Comparison of ENCODE assay signal across 8 mouse cellular contexts in genomic region chr6:94163325-94163995, GRCm38 (mm10).
DNase-seq lines count a peak whose midpoint lies in the region; ATAC-seq and TF ChIP-seq lines count a peak whose summit lies in the region.

No protein-coding gene starts in this region.

- no peaks in the 10 kb centered on the region for H3K36me3 ChIP-seq in heart, embryonic 16.5 days (ENCODE audit: control insufficient read depth, insufficient read depth)
- no peaks in the 10 kb centered on the region for H3K36me3 ChIP-seq in forebrain, embryonic 15.5 days
- no peaks in the 10 kb centered on the region for H3K36me3 ChIP-seq in liver, embryonic 15.5 days (replicated peaks)

- H3K27me3 ChIP-seq in heart, embryonic 16.5 days (ENCODE audit: control insufficient read depth, insufficient read depth, low read length) = no peaks in the 10 kb centered on the region
- no peaks in the 10 kb centered on the region for H3K27me3 ChIP-seq in forebrain, embryonic 15.5 days
- H3K27me3 ChIP-seq in liver, embryonic 15.5 days = no peaks in the 10 kb centered on the region
- H3K27me3 ChIP-seq in cerebellum, adult 2 months (ENCODE audit: control insufficient read depth, insufficient read depth, low read length) = no peaks in the 10 kb centered on the region

- H3K27ac ChIP-seq in heart, embryonic 16.5 days (ENCODE audit: low read length) = peak overlapping the region; percentile 65
- H3K27ac ChIP-seq in forebrain, embryonic 15.5 days (replicated peaks) = peak overlapping the region; percentile 74
- no peak overlapping the region for H3K27ac ChIP-seq in liver, embryonic 15.5 days (replicated peaks)
- no peak overlapping the region for H3K27ac ChIP-seq in cerebellum, adult 2 months (ENCODE audit: insufficient read depth, low read length)

- peaks cover 36% of the 10 kb centered on the region for H3K4me1 ChIP-seq in heart, embryonic 16.5 days (ENCODE audit: control insufficient read depth, insufficient read depth, low read length)
- H3K4me1 ChIP-seq in forebrain, embryonic 15.5 days = peaks cover 28% of the 10 kb centered on the region
- peaks cover 10% of the 10 kb centered on the region; the same call in 1 of the 2 replicates for H3K4me1 ChIP-seq in liver, embryonic 15.5 days (replicated peaks)
- no peaks in the 10 kb centered on the region; the same call in 1 of the 2 replicates for H3K4me1 ChIP-seq in cerebellum, adult 2 months (ENCODE audit: control insufficient read depth, insufficient read depth, low read length)

- peak overlapping the region; percentile 42; the same call in 1 of the 2 replicates for H3K9ac ChIP-seq in heart, embryonic 16.5 days (ENCODE audit: low read length)
- peak overlapping the region; percentile 24; the same call in 1 of the 2 replicates for H3K9ac ChIP-seq in forebrain, embryonic 15.5 days (replicated peaks)
- H3K9ac ChIP-seq in liver, embryonic 15.5 days = no peak overlapping the region

- H3K4me3 ChIP-seq in heart, embryonic 16.5 days (ENCODE audit: low read length) = peak overlapping the region; percentile 11; the same call in 1 of the 2 replicates
- H3K4me3 ChIP-seq in forebrain, embryonic 15.5 days = no peak overlapping the region
- H3K4me3 ChIP-seq in liver, embryonic 15.5 days (replicated peaks) = no peak overlapping the region
- no peak overlapping the region for H3K4me3 ChIP-seq in cerebellum, adult 2 months (replicated peaks; ENCODE audit: insufficient read depth, low read depth, low read length)

- peak overlapping the region; percentile 51 for H3K4me2 ChIP-seq in heart, embryonic 16.5 days (ENCODE audit: low read depth, low read length)
- H3K4me2 ChIP-seq in forebrain, embryonic 15.5 days (replicated peaks) = peak overlapping the region; percentile 17
- peak overlapping the region; percentile 45 for H3K4me2 ChIP-seq in liver, embryonic 15.5 days

- DNase-seq in heart, postnatal 10 days = no peak
- peak; percentile 82 for DNase-seq in brain, embryonic 14.5 days (ENCODE audit: low read depth)
- DNase-seq in urinary bladder, postnatal 14 days (ENCODE audit: low spot score) = no peak
- no peak for DNase-seq in cerebellum, adult 2 months

- ATAC-seq in heart, embryonic 16.5 days (replicated peaks; ENCODE audit: extremely low read depth, insufficient read depth, low FRiP score) = no peak
- peak; percentile 63 for ATAC-seq in forebrain, embryonic 15.5 days (replicated peaks)
- no peak for ATAC-seq in liver, embryonic 15.5 days (ENCODE audit: insufficient read depth)
- no peak for ATAC-seq in granulocyte monocyte progenitor cell, adult 5-6 weeks (replicated peaks; ENCODE audit: poor library complexity, severe bottlenecking)

- intact Hi-C loops in heart, postnatal 10 days (cut with DNase I) = no loop called here

- no peak for TF ChIP-seq CTCF in brain, embryonic 14.5 days (IDR thresholded peaks at IDR 0.05; ENCODE audit: borderline replicate concordance, extremely low read depth, insufficient read depth, insufficient read length)
- no peak for TF ChIP-seq CTCF in cerebellum, adult 2 months (IDR thresholded peaks at IDR 0.05; ENCODE audit: borderline replicate concordance, insufficient read depth, low read depth, low read length)

- TF ChIP-seq POLR2A in brain, embryonic 14.5 days (IDR thresholded peaks at IDR 0.05; ENCODE audit: borderline replicate concordance, extremely low read depth, insufficient read depth, insufficient read length, poor library complexity, severe bottlenecking) = no peak
- no peak for TF ChIP-seq POLR2A in cerebellum, adult 2 months (IDR thresholded peaks at IDR 0.05; ENCODE audit: borderline replicate concordance, insufficient read depth, low read length)

- 33% methylated on average over 9 of the region's 9 CpGs for WGBS in heart, embryonic 16.5 days
- 9% methylated on average over 9 of the region's 9 CpGs for WGBS in forebrain, embryonic 15.5 days
- WGBS in liver, embryonic 15.5 days (ENCODE audit: insufficient replicate concordance) = 37% methylated on average over 9 of the region's 9 CpGs
- 62% methylated on average over 9 of the region's 9 CpGs for WGBS in cerebellum, adult 2 months

- H3K9me3 ChIP-seq in heart, embryonic 16.5 days (replicated peaks; ENCODE audit: control insufficient read depth, low read length) = no peaks in the 10 kb centered on the region
- no peaks in the 10 kb centered on the region for H3K9me3 ChIP-seq in forebrain, embryonic 15.5 days
- H3K9me3 ChIP-seq in liver, embryonic 15.5 days (replicated peaks) = no peaks in the 10 kb centered on the region

Comparison
In these comparisons a context has a peak if more than half of its experiments do, and no peak if none do; other contexts are left out.
1. H3K27ac ChIP-seq: peak in heart, embryonic 16.5 days (single experiment) and forebrain, embryonic 15.5 days (single experiment); none in liver, embryonic 15.5 days (single experiment) and cerebellum, adult 2 months (single experiment).
2. Peak in every context shown above with its lines, with median percentiles within 50 percentile points of each other: H3K4me2 ChIP-seq.